ENCODE assay signal across 12 mouse cellular contexts in genomic region chr2:180098167-180098566, GRCm38 (mm10). TPM values are rescaled to one million over a fixed set of nuclear protein-coding genes. Genes with fewer than 3 reads are reported as not detected.
DNase-seq lines count a peak whose midpoint lies in the region; ATAC-seq and TF ChIP-seq lines count a peak whose summit lies in the region.
"Had no signal": no experiment of that assay in that cellular context is flagged by ENCODE, and none has a peak within 500 bp of the region (broad histone marks: within the 10 kb centered on the region; RNA-seq: fewer than 3 reads in every experiment).

No protein-coding gene starts in this region.

- no peak overlapping the region for H3K4me3 ChIP-seq in forebrain, embryonic 12.5 days (replicated peaks)
- no peak overlapping the region for H3K4me3 ChIP-seq in forebrain, embryonic 14.5 days (ENCODE audit: low read depth, low read length)
- no peak overlapping the region for H3K4me3 ChIP-seq in midbrain, embryonic 10.5 days
- H3K4me3 ChIP-seq in midbrain, embryonic 15.5 days: no peak overlapping the region
- no peak overlapping the region for H3K4me3 ChIP-seq in forebrain, postnatal 0 days (ENCODE audit: low read depth, low read length)
- no peak overlapping the region for H3K4me3 ChIP-seq in stomach, postnatal 0 days (ENCODE audit: low read depth, low read length)
- H3K4me3 ChIP-seq: hindbrain, embryonic 15.5 days had no signal

- H3K36me3 ChIP-seq in forebrain, embryonic 12.5 days (replicated peaks): no peaks in the 10 kb centered on the region
- no peaks in the 10 kb centered on the region for H3K36me3 ChIP-seq in forebrain, embryonic 14.5 days (ENCODE audit: control insufficient read depth, insufficient read depth, low read length)
- H3K36me3 ChIP-seq in midbrain, embryonic 10.5 days: no peaks in the 10 kb centered on the region
- H3K36me3 ChIP-seq in midbrain, embryonic 15.5 days (replicated peaks): no peaks in the 10 kb centered on the region
- no peaks in the 10 kb centered on the region for H3K36me3 ChIP-seq in forebrain, postnatal 0 days (ENCODE audit: insufficient read depth)
- no peaks in the 10 kb centered on the region for H3K36me3 ChIP-seq in stomach, postnatal 0 days (ENCODE audit: control insufficient read depth, insufficient read depth, low read length)
- H3K36me3 ChIP-seq: hindbrain, embryonic 15.5 days had no signal

- H3K27ac ChIP-seq in forebrain, embryonic 12.5 days: peak overlapping the region; percentile 50; the same call in 1 of the 2 replicates
- H3K27ac ChIP-seq in forebrain, embryonic 14.5 days (ENCODE audit: low read depth, low read length): no peak overlapping the region
- H3K27ac ChIP-seq in midbrain, embryonic 10.5 days (replicated peaks): 0 out of 2 replicates have a peak overlapping the region, but pooled peaks have one; percentile 38
- no peak overlapping the region for H3K27ac ChIP-seq in midbrain, embryonic 15.5 days
- H3K27ac ChIP-seq in forebrain, postnatal 0 days (ENCODE audit: low read depth, low read length): no peak overlapping the region
- H3K27ac ChIP-seq in stomach, postnatal 0 days (replicated peaks): no peak overlapping the region
- H3K27ac ChIP-seq: hindbrain, embryonic 15.5 days had no signal

- 0 out of 2 replicates have a peak, but pooled peaks have one; percentile 15 for ATAC-seq in forebrain, embryonic 12.5 days (ENCODE audit: low FRiP score)
- ATAC-seq in forebrain, embryonic 14.5 days: no peak
- no peak for ATAC-seq in midbrain, embryonic 15.5 days (replicated peaks)
- peak; percentile 40; the same call in 1 of the 2 replicates for ATAC-seq in forebrain, postnatal 0 days
- ATAC-seq in stomach, postnatal 0 days (ENCODE audit: low FRiP score, low TSS enrichment): no peak

- DNase-seq in forebrain, embryonic 14.5 days (ENCODE audit: low spot score): no peak
- no peak for DNase-seq in midbrain, embryonic 10.5 days (ENCODE audit: low spot score)
- no peak for DNase-seq in forebrain, postnatal 0 days
- no peak for DNase-seq in stomach, postnatal 0 days (ENCODE audit: low spot score)
- no peak for DNase-seq in left cerebral cortex, adult 11 months (ENCODE audit: low spot score)
- DNase-seq in gastrocnemius, adult 18-20 months (ENCODE audit: low spot score): no peak
- DNase-seq: adrenal gland, adult 8-10 months; kidney, postnatal 10 days; retina, postnatal 1 day had no signal

- TF ChIP-seq EP300 in stomach, postnatal 0 days (optimal IDR thresholded peaks at IDR 0.05): no peak

- no peak overlapping the region for H3K9ac ChIP-seq in forebrain, embryonic 12.5 days
- H3K9ac ChIP-seq in forebrain, embryonic 14.5 days (ENCODE audit: low read length): no peak overlapping the region
- H3K9ac ChIP-seq in midbrain, embryonic 15.5 days: no peak overlapping the region
- no peak overlapping the region for H3K9ac ChIP-seq in forebrain, postnatal 0 days
- H3K9ac ChIP-seq in stomach, postnatal 0 days (ENCODE audit: low read length): no peak overlapping the region
- H3K9ac ChIP-seq: hindbrain, embryonic 15.5 days had no signal

- H3K27me3 ChIP-seq in forebrain, embryonic 12.5 days: peaks cover 67% of the 10 kb centered on the region
- H3K27me3 ChIP-seq in forebrain, embryonic 14.5 days (replicated peaks; ENCODE audit: control insufficient read depth, insufficient read depth, low read length): peaks cover 25% of the 10 kb centered on the region
- H3K27me3 ChIP-seq in midbrain, embryonic 10.5 days (ENCODE audit: low read depth, poor library complexity, severe bottlenecking): peaks cover 75% of the 10 kb centered on the region
- peaks cover 24% of the 10 kb centered on the region for H3K27me3 ChIP-seq in midbrain, embryonic 15.5 days (replicated peaks)
- peaks cover 6% of the 10 kb centered on the region for H3K27me3 ChIP-seq in forebrain, postnatal 0 days (ENCODE audit: insufficient read depth, low read length)
- peaks cover 11% of the 10 kb centered on the region; the same call in 1 of the 2 replicates for H3K27me3 ChIP-seq in stomach, postnatal 0 days (ENCODE audit: control insufficient read depth, insufficient read depth, low read length)

- H3K9me3 ChIP-seq in forebrain, embryonic 12.5 days: no peaks in the 10 kb centered on the region
- no peaks in the 10 kb centered on the region for H3K9me3 ChIP-seq in forebrain, embryonic 14.5 days (replicated peaks; ENCODE audit: control insufficient read depth, low read length)
- no peaks in the 10 kb centered on the region for H3K9me3 ChIP-seq in midbrain, embryonic 10.5 days (replicated peaks)
- H3K9me3 ChIP-seq in midbrain, embryonic 15.5 days: no peaks in the 10 kb centered on the region
- H3K9me3 ChIP-seq in forebrain, postnatal 0 days (ENCODE audit: low read length): no peaks in the 10 kb centered on the region
- H3K9me3 ChIP-seq in stomach, postnatal 0 days (ENCODE audit: control insufficient read depth, low read length): no peaks in the 10 kb centered on the region
- H3K9me3 ChIP-seq: hindbrain, embryonic 15.5 days had no signal

- H3K4me2 ChIP-seq in forebrain, embryonic 12.5 days: no peak overlapping the region
- H3K4me2 ChIP-seq in forebrain, embryonic 14.5 days (ENCODE audit: low read length): no peak overlapping the region
- no peak overlapping the region for H3K4me2 ChIP-seq in midbrain, embryonic 15.5 days
- no peak overlapping the region for H3K4me2 ChIP-seq in forebrain, postnatal 0 days (ENCODE audit: low read depth)
- no peak overlapping the region for H3K4me2 ChIP-seq in stomach, postnatal 0 days (replicated peaks; ENCODE audit: low read depth)
- H3K4me2 ChIP-seq: hindbrain, embryonic 15.5 days had no signal

- H3K4me1 ChIP-seq in forebrain, embryonic 12.5 days: peaks cover 40% of the 10 kb centered on the region
- peaks cover 15% of the 10 kb centered on the region; the same call in 1 of the 2 replicates for H3K4me1 ChIP-seq in forebrain, embryonic 14.5 days (ENCODE audit: control insufficient read depth, insufficient read depth, low read length)
- H3K4me1 ChIP-seq in midbrain, embryonic 10.5 days: peaks cover 40% of the 10 kb centered on the region
- H3K4me1 ChIP-seq in midbrain, embryonic 15.5 days: peaks cover 15% of the 10 kb centered on the region
- 0 out of 2 replicates have a peak, but pooled peaks cover 2% of the 10 kb centered on the region for H3K4me1 ChIP-seq in forebrain, postnatal 0 days (ENCODE audit: insufficient read depth)
- H3K4me1 ChIP-seq in stomach, postnatal 0 days (replicated peaks; ENCODE audit: control insufficient read depth, insufficient read depth): no peaks in the 10 kb centered on the region

- WGBS in forebrain, embryonic 12.5 days: 36% methylated on average over 5 of the region's 5 CpGs
- 39% methylated on average over 5 of the region's 5 CpGs for WGBS in forebrain, embryonic 14.5 days
- 41% methylated on average over 5 of the region's 5 CpGs for WGBS in midbrain, embryonic 10.5 days
- 37% methylated on average over 5 of the region's 5 CpGs for WGBS in midbrain, embryonic 15.5 days
- 36% methylated on average over 5 of the region's 5 CpGs for WGBS in forebrain, postnatal 0 days
- 48% methylated on average over 5 of the region's 5 CpGs for WGBS in stomach, postnatal 0 days

- TF ChIP-seq CTCF in forebrain, postnatal 0 days (IDR thresholded peaks at IDR 0.05; ENCODE audit: low read depth): peak; percentile 34
- TF ChIP-seq CTCF in stomach, postnatal 0 days (IDR thresholded peaks at IDR 0.05; ENCODE audit: low read depth): peak; percentile 19; the same call in 1 of the 2 replicates

RNA-seq across cellular contexts. Expression of gene Hrh3, which starts 6.1 kb away (rescaled TPM):
- polyA plus RNA-seq in forebrain, embryonic 12.5 days (2016; fragmentation: Nextera tagmentation; extraction: Ambion mirVana): 3.3 and 3.5 TPM in 2 replicates
- polyA plus RNA-seq in forebrain, embryonic 14.5 days (2014; fragmentation: Nextera tagmentation; extraction: Ambion mirVana): 2.1 and 2.2 TPM in 2 replicates
- 1.2 and 2.7 TPM in 2 replicates for polyA plus RNA-seq in midbrain, embryonic 10.5 days (2016; fragmentation: Nextera tagmentation; extraction: Ambion mirVana)
- 3.2 and 3.7 TPM in 2 replicates for polyA plus RNA-seq in midbrain, embryonic 15.5 days (2015; fragmentation: Nextera tagmentation; extraction: Ambion mirVana)
- 11.3 and 13.3 TPM in 2 replicates for total RNA-seq in forebrain, postnatal 0 days (2014; rRNA removed)
- polyA plus RNA-seq in forebrain, postnatal 0 days (2015; fragmentation: Nextera tagmentation; extraction: Ambion mirVana): 4.6 and 6.1 TPM in 2 replicates
- 0.05 TPM in 1 of 2 replicates, not detected in the other for polyA plus RNA-seq in stomach, postnatal 0 days (2015; fragmentation: Nextera tagmentation; extraction: Ambion mirVana)
- total RNA-seq in gastrocnemius, adult 18-20 months (2021): not detected

RNA-seq across cellular contexts. Expression of gene Osbpl2, which starts 20.9 kb away (rescaled TPM):
- polyA plus RNA-seq in forebrain, embryonic 12.5 days (2016; fragmentation: Nextera tagmentation; extraction: Ambion mirVana): 46.2 and 46.9 TPM in 2 replicates
- 59.9 and 66.0 TPM in 2 replicates for polyA plus RNA-seq in forebrain, embryonic 14.5 days (2014; fragmentation: Nextera tagmentation; extraction: Ambion mirVana)
- 30.5 and 43.3 TPM in 2 replicates for polyA plus RNA-seq in midbrain, embryonic 10.5 days (2016; fragmentation: Nextera tagmentation; extraction: Ambion mirVana)
- 80.3 and 81.2 TPM in 2 replicates for polyA plus RNA-seq in midbrain, embryonic 15.5 days (2015; fragmentation: Nextera tagmentation; extraction: Ambion mirVana)
- 63.0 and 64.2 TPM in 2 replicates for total RNA-seq in forebrain, postnatal 0 days (2014; rRNA removed)
- 61.0 and 69.8 TPM in 2 replicates for polyA plus RNA-seq in forebrain, postnatal 0 days (2015; fragmentation: Nextera tagmentation; extraction: Ambion mirVana)
- polyA plus RNA-seq in stomach, postnatal 0 days (2015; fragmentation: Nextera tagmentation; extraction: Ambion mirVana): 46.4 and 50.4 TPM in 2 replicates
- total RNA-seq in gastrocnemius, adult 18-20 months (2021): 10 to 100 TPM; 16.9 to 18.8 TPM

RNA-seq across cellular contexts. Expression of gene Mtg2, which starts 27.8 kb away (rescaled TPM):
- 31.5 and 31.6 TPM in 2 replicates for polyA plus RNA-seq in forebrain, embryonic 12.5 days (2016; fragmentation: Nextera tagmentation; extraction: Ambion mirVana)
- polyA plus RNA-seq in forebrain, embryonic 14.5 days (2014; fragmentation: Nextera tagmentation; extraction: Ambion mirVana): 32.4 and 34.3 TPM in 2 replicates
- 33.2 and 37.9 TPM in 2 replicates for polyA plus RNA-seq in midbrain, embryonic 10.5 days (2016; fragmentation: Nextera tagmentation; extraction: Ambion mirVana)
- polyA plus RNA-seq in midbrain, embryonic 15.5 days (2015; fragmentation: Nextera tagmentation; extraction: Ambion mirVana): 37.4 and 37.7 TPM in 2 replicates
- total RNA-seq in forebrain, postnatal 0 days (2014; rRNA removed): 27.9 and 32.2 TPM in 2 replicates
- 23.5 and 25.5 TPM in 2 replicates for polyA plus RNA-seq in forebrain, postnatal 0 days (2015; fragmentation: Nextera tagmentation; extraction: Ambion mirVana)
- polyA plus RNA-seq in stomach, postnatal 0 days (2015; fragmentation: Nextera tagmentation; extraction: Ambion mirVana): 13.9 and 14.0 TPM in 2 replicates
- total RNA-seq in gastrocnemius, adult 18-20 months (2021): 10 to 100 TPM; 15.0 to 15.3 TPM

RNA-seq across cellular contexts. Expression of gene Ss18l1, which starts 55.9 kb away (rescaled TPM):
- polyA plus RNA-seq in forebrain, embryonic 12.5 days (2016; fragmentation: Nextera tagmentation; extraction: Ambion mirVana): 25.0 and 29.4 TPM in 2 replicates
- 33.6 and 40.3 TPM in 2 replicates for polyA plus RNA-seq in forebrain, embryonic 14.5 days (2014; fragmentation: Nextera tagmentation; extraction: Ambion mirVana)
- polyA plus RNA-seq in midbrain, embryonic 10.5 days (2016; fragmentation: Nextera tagmentation; extraction: Ambion mirVana): 8.6 and 14.6 TPM in 2 replicates
- polyA plus RNA-seq in midbrain, embryonic 15.5 days (2015; fragmentation: Nextera tagmentation; extraction: Ambion mirVana): 70.1 and 73.0 TPM in 2 replicates
- total RNA-seq in forebrain, postnatal 0 days (2014; rRNA removed): 82.6 and 104 TPM in 2 replicates
- 32.8 and 47.0 TPM in 2 replicates for polyA plus RNA-seq in forebrain, postnatal 0 days (2015; fragmentation: Nextera tagmentation; extraction: Ambion mirVana)
- 1.4 TPM in 2 replicates for polyA plus RNA-seq in stomach, postnatal 0 days (2015; fragmentation: Nextera tagmentation; extraction: Ambion mirVana)
- 1 to 10 TPM; 1.8 to 2.0 TPM for total RNA-seq in gastrocnemius, adult 18-20 months (2021)

RNA-seq across cellular contexts. Expression of gene Psma7, which starts 55.9 kb away (rescaled TPM):
- 666 and 694 TPM in 2 replicates for polyA plus RNA-seq in forebrain, embryonic 12.5 days (2016; fragmentation: Nextera tagmentation; extraction: Ambion mirVana)
- polyA plus RNA-seq in forebrain, embryonic 14.5 days (2014; fragmentation: Nextera tagmentation; extraction: Ambion mirVana): 584 and 804 TPM in 2 replicates
- polyA plus RNA-seq in midbrain, embryonic 10.5 days (2016; fragmentation: Nextera tagmentation; extraction: Ambion mirVana): 784 and 855 TPM in 2 replicates
- 521 and 530 TPM in 2 replicates for polyA plus RNA-seq in midbrain, embryonic 15.5 days (2015; fragmentation: Nextera tagmentation; extraction: Ambion mirVana)
- 301 and 392 TPM in 2 replicates for total RNA-seq in forebrain, postnatal 0 days (2014; rRNA removed)
- 581 and 734 TPM in 2 replicates for polyA plus RNA-seq in forebrain, postnatal 0 days (2015; fragmentation: Nextera tagmentation; extraction: Ambion mirVana)
- polyA plus RNA-seq in stomach, postnatal 0 days (2015; fragmentation: Nextera tagmentation; extraction: Ambion mirVana): 469 and 490 TPM in 2 replicates
- total RNA-seq in gastrocnemius, adult 18-20 months (2021): 100 to 1,000 TPM; 147 to 149 TPM

Comparison
In these comparisons a context has a peak if more than half of its experiments do, and no peak if none do; other contexts are left out.
1. ATAC-seq: peak in forebrain, embryonic 12.5 days (single experiment) and forebrain, postnatal 0 days (single experiment); none in forebrain, embryonic 14.5 days (single experiment), midbrain, embryonic 15.5 days (single experiment) and stomach, postnatal 0 days (single experiment).
2. H3K27ac ChIP-seq: peak in forebrain, embryonic 12.5 days (single experiment) and midbrain, embryonic 10.5 days (single experiment); none in forebrain, embryonic 14.5 days (single experiment), midbrain, embryonic 15.5 days (single experiment), forebrain, postnatal 0 days (single experiment) and stomach, postnatal 0 days (single experiment).